Mouse (Mus musculus) kidney, postnatal 0 days (tissue): ENCODE results near the gene Vmn1r214. TPM values are rescaled to one million over a fixed set of nuclear protein-coding genes. Genes with fewer than 3 reads are reported as not detected.

ENCODE experiments used
- ATAC-seq: fragments of 200-750 bp; cut with Nextera tagmentation; replicated peaks from 2 replicates; pipeline ENCODE4 v1.8.0; 2017; ENCODE audit warnings: low read depth, moderate number of reproducible peaks, moderate TSS enrichment, moderate library complexity; ENCODE audit not compliant: low FRiP score
- DNase-seq: peaks from one replicate; pipeline ENCODE4 v3.0.0-alpha.2; 2016; ENCODE audit warnings: low spot score
- H3K27ac ChIP-seq: fragments of 300-500 bp; sonication (generic); 2 replicates; pipeline ENCODE4 v1.5.1; 2014; ENCODE audit warnings: mild to moderate bottlenecking
- H3K27me3 ChIP-seq: fragments of 300-500 bp; sonication (generic); 2 replicates; pipeline ENCODE4 v1.6.1; 2014; ENCODE audit warnings: low read length, mixed read lengths; ENCODE audit not compliant: insufficient read depth
- H3K36me3 ChIP-seq: fragments of 300-500 bp; sonication (generic); 2 replicates; pipeline ENCODE4 v1.6.1; 2014; ENCODE audit warnings: low read length, mixed read lengths; ENCODE audit not compliant: insufficient read depth
- H3K4me1 ChIP-seq: fragments of 300-500 bp; sonication (generic); replicated peaks from 2 replicates; pipeline ENCODE4 v1.6.1; 2014; ENCODE audit warnings: antibody characterized with exemption, low read length, mixed read lengths; ENCODE audit not compliant: insufficient read depth
- H3K4me2 ChIP-seq: fragments of 300-500 bp; sonication (generic); 2 replicates; pipeline ENCODE4 v1.6.1; 2014; ENCODE audit warnings: mild to moderate bottlenecking, low read length, moderate library complexity, mixed read lengths
- H3K4me3 ChIP-seq: fragments of 300-500 bp; sonication (generic); replicated peaks from 2 replicates; pipeline ENCODE4 v1.5.1; 2014; ENCODE audit warnings: low read depth, low read length
- H3K9ac ChIP-seq: fragments of 300-500 bp; sonication (generic); 2 replicates; pipeline ENCODE4 v1.6.1; 2014; ENCODE audit warnings: low read depth, low read length
- H3K9me3 ChIP-seq: fragments of 300-500 bp; sonication (generic); replicated peaks from 2 replicates; pipeline ENCODE4 v1.6.1; 2016; ENCODE audit warnings: low read length, inconsistent platforms, mixed read lengths
- CTCF ChIP-seq: IDR thresholded peaks from 2 replicates; pipeline ENCODE4 v1.5.1; 2016; ENCODE audit warnings: antibody characterized with exemption, low read depth, mild to moderate bottlenecking, moderate library complexity
- WGBS: fragments of 180-500 bp; shearing (Covaris S2); extraction: QIAGEN DNeasy Blood & Tissue Kit; methylation state at CpG from one replicate; pipeline ENCODE4 v1.1.7; 2014; 5-methylcytosine and 5-hydroxymethylcytosine counted together
- polyA plus RNA-seq: library from polyadenylated mRNA; unstranded; fragments of >200 nt; fragmentation: Nextera tagmentation; extraction: Ambion mirVana; gene quantifications from 2 replicates; pipeline ENCODE4 v1.2.1, GENCODE M21; 2015

Gene Vmn1r214
- not detected in 2 replicates for polyA plus RNA-seq

GRCm38 (mm10) chr13:23030118-23030517 lies at the start of gene Vmn1r214:
TSS of gene Vmn1r214 (plus strand) at chr13:23030418.
- H3K4me3 ChIP-seq = no peak within 1 kb of the TSS
- 84% methylated on average over 3 of the region's 3 CpGs for WGBS
- no peaks in the 10 kb centered on the region for H3K4me1 ChIP-seq
- H3K36me3 ChIP-seq = no peaks in the 10 kb centered on the region
- no peaks in the 10 kb centered on the region for H3K27me3 ChIP-seq
- H3K9me3 ChIP-seq = no peaks in the 10 kb centered on the region
- DNase-seq (no peak), ATAC-seq (no peak)
- TF ChIP-seq CTCF = no peak
- H3K4me2 ChIP-seq = no peak within 1 kb of the TSS
- H3K27ac ChIP-seq = no peak within 1 kb of the TSS
- no peak within 1 kb of the TSS for H3K9ac ChIP-seq

DNA sequence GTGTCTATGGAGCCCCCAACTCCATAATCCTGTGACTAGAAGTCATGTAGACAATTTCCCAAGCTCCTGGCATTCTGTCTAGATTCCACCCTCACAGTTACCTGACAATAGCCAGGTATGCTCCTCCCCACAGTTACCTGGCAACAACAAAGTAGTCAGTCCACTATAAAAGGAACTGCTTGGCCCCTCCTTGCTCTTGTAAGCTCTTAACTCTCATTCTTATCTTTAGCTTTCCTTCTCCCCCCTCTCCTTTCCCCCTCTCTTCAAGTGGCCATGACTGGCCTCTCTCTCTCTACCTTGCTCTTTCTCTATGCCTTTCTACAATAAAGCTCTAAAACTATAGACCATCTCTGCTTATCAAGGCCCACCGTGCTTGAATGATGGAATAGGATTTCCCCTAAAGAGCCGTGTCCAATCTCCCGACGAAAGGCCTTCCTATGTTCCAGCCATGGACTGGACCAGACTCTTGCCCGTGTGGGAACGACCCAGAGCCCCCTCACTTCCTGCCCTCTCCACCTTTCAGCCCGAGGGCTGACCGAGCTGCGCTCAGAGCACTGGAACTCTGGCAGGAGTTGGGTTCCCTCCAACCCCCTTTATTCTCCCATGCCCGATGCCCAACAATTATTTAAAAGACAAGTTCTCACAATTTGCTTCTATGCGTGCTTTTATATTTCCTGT lies 39.9 kb upstream of the Vmn1r214 start:
- Histone ChIP-seq H3K4me3 (no peak overlapping the region), H3K36me3 (no peaks in the 10 kb centered on the region), H3K9me3 (no peaks in the 10 kb centered on the region), H3K4me1 (no peaks in the 10 kb centered on the region), H3K4me2 (no peak overlapping the region), H3K27me3 (no peaks in the 10 kb centered on the region), H3K27ac (no peak overlapping the region), H3K9ac (no peak overlapping the region)
- no peak for ATAC-seq
- DNase-seq = no peak
- no peak for TF ChIP-seq CTCF
- 80% methylated on average over 11 of the region's 11 CpGs for WGBS

DNA sequence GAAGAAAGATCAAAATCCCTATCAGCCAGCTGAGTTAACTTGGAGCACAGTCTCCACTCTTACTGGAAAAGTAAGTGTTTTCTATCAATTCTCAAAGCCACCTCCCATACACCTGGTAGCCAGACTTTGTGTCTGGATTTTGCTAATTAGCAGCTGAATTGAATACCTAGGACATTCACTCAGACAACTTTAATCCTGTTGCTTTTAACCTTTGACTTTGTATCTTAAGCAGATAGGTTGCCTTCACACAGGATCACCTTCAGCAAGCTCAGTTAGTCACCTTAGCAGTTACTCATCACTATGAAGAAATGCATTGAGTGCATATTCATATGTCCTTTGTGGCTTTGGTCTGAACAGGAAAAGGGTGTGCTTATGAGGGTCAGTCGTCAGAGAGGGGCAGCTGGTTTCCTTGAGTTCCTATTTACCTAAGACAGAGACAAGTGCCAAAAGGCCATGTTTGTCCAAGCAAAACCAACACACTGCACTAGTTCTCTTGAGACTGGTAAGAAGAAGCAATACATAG lies 38.0 kb upstream of the Vmn1r214 start:
- Histone ChIP-seq H3K27me3 (no peaks in the 10 kb centered on the region), H3K4me3 (no peak overlapping the region), H3K27ac (no peak overlapping the region), H3K4me2 (no peak overlapping the region), H3K4me1 (no peaks in the 10 kb centered on the region), H3K9ac (no peak overlapping the region), H3K36me3 (no peaks in the 10 kb centered on the region), H3K9me3 (no peaks in the 10 kb centered on the region)
- WGBS = 4% methylated on average over 1 of the region's 1 CpGs
- no peak for TF ChIP-seq CTCF
- ATAC-seq = no peak
- DNase-seq = no peak

DNA sequence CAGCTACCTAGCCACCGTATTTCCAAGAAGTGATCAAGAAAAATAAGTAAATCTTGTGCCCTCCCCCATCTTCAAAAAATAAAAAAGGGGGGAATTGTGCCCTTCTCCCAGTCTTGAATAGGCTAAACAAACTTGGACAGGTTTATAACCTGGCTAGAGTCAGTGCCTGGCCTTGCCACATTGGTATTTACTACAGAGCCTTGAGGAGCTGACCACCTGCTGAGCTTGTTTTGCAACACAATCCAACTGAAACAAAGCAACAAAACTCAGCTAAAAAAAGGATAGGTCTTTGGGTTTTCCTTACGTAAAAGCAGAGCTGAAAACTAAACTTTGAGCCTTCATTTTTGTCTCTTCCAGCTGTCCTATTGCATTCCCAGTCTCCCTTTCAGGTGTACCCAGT lies 37.5 kb upstream of the Vmn1r214 start:
- ATAC-seq = no peak

DNA sequence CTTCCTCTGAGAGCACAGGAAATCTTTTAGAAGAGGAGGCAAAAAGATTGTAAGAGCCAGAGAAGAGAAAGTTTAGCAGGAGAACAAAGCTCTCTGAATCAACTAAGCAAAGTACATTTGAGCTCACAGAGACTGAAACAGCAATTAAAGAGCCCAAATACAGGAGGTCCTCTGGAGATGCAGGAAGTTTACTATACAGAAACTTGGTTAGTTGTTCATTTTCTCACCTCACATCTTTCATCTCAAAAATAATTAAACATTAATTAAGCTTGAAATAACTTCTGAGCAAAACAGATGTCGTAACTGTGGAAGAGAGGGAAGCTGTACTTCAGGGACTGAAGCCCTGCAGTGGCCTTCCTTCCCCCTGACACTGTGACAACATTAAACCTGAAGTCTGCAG lies 22.9 kb upstream of the Vmn1r214 start, which contains the start of gene Vmn1r213:
TSS of gene Vmn1r213 (plus strand) at position 301 of the 400 bp plus-strand sequence.
- DNase-seq = no peak
- Histone ChIP-seq H3K27me3 (no peaks in the 10 kb centered on the region), H3K36me3 (no peaks in the 10 kb centered on the region), H3K27ac (no peak within 1 kb of the TSS), H3K9me3 (no peaks in the 10 kb centered on the region), H3K4me2 (no peak within 1 kb of the TSS), H3K9ac (no peak within 1 kb of the TSS), H3K4me3 (no peak within 1 kb of the TSS), H3K4me1 (no peaks in the 10 kb centered on the region)
- WGBS = 74% methylated on average over 1 of the region's 1 CpGs
- no peak for TF ChIP-seq CTCF
- ATAC-seq = no peak

More for the DNA sequence above, 37.5 kb upstream of the Vmn1r214 start:
- Histone ChIP-seq H3K4me2 (no peak overlapping the region), H3K4me3 (no peak overlapping the region), H3K36me3 (no peaks in the 10 kb centered on the region), H3K4me1 (no peaks in the 10 kb centered on the region), H3K9ac (no peak overlapping the region), H3K27me3 (no peaks in the 10 kb centered on the region), H3K27ac (no peak overlapping the region), H3K9me3 (no peaks in the 10 kb centered on the region)
- DNase-seq = no peak
- no peak for TF ChIP-seq CTCF
- 20% methylated on average over 2 of the region's 2 CpGs for WGBS

DNA sequence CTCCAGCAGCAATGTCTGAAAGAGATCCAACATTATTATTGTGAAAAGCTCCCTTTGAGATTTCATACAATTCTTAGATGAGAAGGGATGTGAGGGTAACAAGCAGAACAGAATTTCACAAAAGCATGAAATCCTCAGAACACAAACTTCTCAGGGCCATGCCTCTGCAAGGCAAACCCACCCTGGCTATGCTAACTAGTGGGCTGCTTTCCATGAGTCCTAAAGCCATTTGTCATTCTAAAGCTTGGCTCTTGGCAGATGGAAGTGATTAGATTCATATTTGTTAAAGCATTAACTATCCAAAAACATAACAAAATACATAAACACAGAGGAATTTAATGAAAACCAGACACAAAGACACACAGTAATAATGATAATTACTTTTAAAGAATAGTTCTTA lies 12.1 kb upstream of the Vmn1r214 start:
- ATAC-seq = no peak
- Histone ChIP-seq H3K27me3 (no peaks in the 10 kb centered on the region), H3K36me3 (no peaks in the 10 kb centered on the region), H3K4me2 (no peak overlapping the region), H3K27ac (no peak overlapping the region), H3K4me1 (no peaks in the 10 kb centered on the region), H3K9me3 (no peaks in the 10 kb centered on the region), H3K4me3 (no peak overlapping the region), H3K9ac (no peak overlapping the region)
- no peak for TF ChIP-seq CTCF
- no peak for DNase-seq

- no peak overlapping the region for H3K27ac ChIP-seq
- no peak overlapping the region for H3K4me3 ChIP-seq
- H3K9me3 ChIP-seq = no peaks in the 10 kb centered on the region
- ATAC-seq = no peak
- no peak for TF ChIP-seq CTCF
- H3K9ac ChIP-seq = no peak overlapping the region
- DNase-seq = no peak
- H3K36me3 ChIP-seq = no peaks in the 10 kb centered on the region
- no peak overlapping the region for H3K4me2 ChIP-seq
- H3K27me3 ChIP-seq = no peaks in the 10 kb centered on the region
- H3K4me1 ChIP-seq = no peaks in the 10 kb centered on the region
Observed at GRCm38 (mm10) chr13:23024812-23025211, 5.4 kb upstream of the Vmn1r214 start.
